Mouse (Mus musculus): ENCODE measurements at regions not wholly inside any gene's neighbourhood (a gene's known extent, or its start where the extent isn't known, plus 50 kb on each side); places are given as distances from the start of the nearest gene placed in this dataset.

GRCm38 (mm10) chr7:115142163-115142562 is 398.7 kb downstream of the Insc start:
- TF ChIP-seq ZC3H11A (IDR thresholded peaks at IDR 0.05; ENCODE audit: borderline replicate concordance, low read depth, low read length): no peak
- TF ChIP-seq MAFK (IDR thresholded peaks at IDR 0.05; ENCODE audit: insufficient read depth, low read depth, low read length): no peak
- no peak for TF ChIP-seq ZNF384 (IDR thresholded peaks at IDR 0.05; ENCODE audit: low read depth, low read length)
- TF ChIP-seq CHD2 (IDR thresholded peaks at IDR 0.05; ENCODE audit: low read depth, low read length): no peak
- no peak for TF ChIP-seq HCFC1 (IDR thresholded peaks at IDR 0.05; ENCODE audit: borderline replicate concordance, insufficient read depth, low read length)
- Histone ChIP-seq H3K4me3 (ENCODE audit: insufficient read depth in 1 of 2, low read depth in 1 of 2, low read length in 2 of 2, poor library complexity in 1 of 2, severe bottlenecking in 1 of 2) (no peak overlapping the region), H3K9me3 (ENCODE audit: control insufficient read depth, insufficient read depth, low read depth, low read length) (no peaks in the 10 kb centered on the region), H3K27ac (ENCODE audit: insufficient read depth, low read depth, low read length, poor library complexity, severe bottlenecking) (no peak overlapping the region), H3K9ac (ENCODE audit: insufficient read depth, low read depth, low read length, poor library complexity, severe bottlenecking) (no peak overlapping the region), H3K36me3 (ENCODE audit: control insufficient read depth, insufficient read depth, low read length, poor library complexity, severe bottlenecking) (no peaks in the 10 kb centered on the region), H3K4me1 (ENCODE audit: control insufficient read depth in 2 of 2, insufficient read depth in 2 of 2, low read length in 2 of 2, poor library complexity in 1 of 2) (no peaks in the 10 kb centered on the region)
- in situ Hi-C loops (cut with MboI; ENCODE audit: low sequenced_read_pairs in 2 of 2, unreplicated experiment in 2 of 2): no loop called here
- no peak for DNase-seq (ENCODE audit: low read depth, low spot score)

DNA sequence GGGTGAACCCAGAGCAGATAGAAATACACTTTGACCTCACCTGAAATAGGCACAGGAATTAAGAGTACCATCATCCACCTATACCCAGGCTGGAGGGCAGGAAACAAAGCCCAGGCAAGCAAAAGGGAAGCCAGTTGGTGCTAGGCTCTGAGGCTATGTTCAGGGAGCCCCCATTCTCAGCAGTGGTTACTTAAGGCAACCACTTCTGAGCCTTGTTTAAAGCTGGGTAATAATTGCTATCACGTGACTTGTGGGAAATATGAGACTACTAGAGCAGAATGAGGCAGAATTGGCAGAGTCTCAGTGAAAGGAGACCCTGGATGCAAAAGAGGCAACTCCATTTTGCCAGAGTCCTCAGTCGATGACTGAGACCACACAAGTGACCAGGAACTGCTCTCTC is 401.5 kb downstream of the Insc start:
- in situ Hi-C loops (cut with MboI; ENCODE audit: low sequenced_read_pairs in 2 of 2, unreplicated experiment in 2 of 2): no loop called here

DNA sequence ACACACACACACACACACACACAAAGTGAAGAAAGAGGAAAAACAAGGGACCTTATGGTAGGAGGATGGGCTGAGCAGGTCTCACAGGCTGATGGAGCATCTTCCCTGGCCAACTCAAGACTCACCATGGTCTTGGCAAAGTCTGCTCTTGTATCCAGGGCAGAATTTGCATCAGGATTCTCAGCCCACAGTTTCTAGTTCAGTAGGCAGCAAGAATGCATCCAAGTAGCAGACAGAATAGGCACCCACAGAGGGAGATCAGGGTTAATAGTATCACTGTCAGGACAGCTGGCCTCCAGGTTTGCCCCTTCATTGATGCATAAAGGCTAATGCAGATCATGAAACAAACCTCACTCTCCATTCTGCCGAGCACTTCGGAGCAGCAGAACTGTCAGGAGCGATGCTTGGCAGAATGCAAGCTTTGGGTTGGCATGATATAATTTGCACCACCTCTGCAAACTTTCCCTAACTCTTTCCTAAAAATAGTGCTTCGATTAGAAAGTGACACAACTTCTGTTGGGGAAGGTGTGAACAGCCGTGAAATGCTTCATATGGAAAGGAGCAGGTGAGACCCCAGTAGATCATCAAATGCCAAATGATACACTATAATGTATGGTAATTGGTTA is 404.0 kb downstream of the Insc start:
- H3K9ac ChIP-seq (ENCODE audit: insufficient read depth, low read depth, low read length, poor library complexity, severe bottlenecking): no peak overlapping the region
- TF ChIP-seq ZNF384 (IDR thresholded peaks at IDR 0.05; ENCODE audit: low read depth, low read length) (no peak), ZC3H11A (IDR thresholded peaks at IDR 0.05; ENCODE audit: borderline replicate concordance, low read depth, low read length) (no peak), CHD2 (IDR thresholded peaks at IDR 0.05; ENCODE audit: low read depth, low read length) (no peak), HCFC1 (IDR thresholded peaks at IDR 0.05; ENCODE audit: borderline replicate concordance, insufficient read depth, low read length) (no peak), MAFK (IDR thresholded peaks at IDR 0.05; ENCODE audit: insufficient read depth, low read depth, low read length) (no peak)
- in situ Hi-C loops (cut with MboI; ENCODE audit: low sequenced_read_pairs in 2 of 2, unreplicated experiment in 2 of 2): no loop called here
- no peaks in the 10 kb centered on the region for H3K4me1 ChIP-seq (ENCODE audit: control insufficient read depth in 2 of 2, insufficient read depth in 2 of 2, low read length in 2 of 2, poor library complexity in 1 of 2)
- no peaks in the 10 kb centered on the region for H3K9me3 ChIP-seq (ENCODE audit: control insufficient read depth, insufficient read depth, low read depth, low read length)
- no peak overlapping the region for H3K4me3 ChIP-seq (ENCODE audit: insufficient read depth in 1 of 2, low read depth in 1 of 2, low read length in 2 of 2, poor library complexity in 1 of 2, severe bottlenecking in 1 of 2)
- no peak overlapping the region for H3K27ac ChIP-seq (ENCODE audit: insufficient read depth, low read depth, low read length, poor library complexity, severe bottlenecking)
- H3K36me3 ChIP-seq (ENCODE audit: control insufficient read depth, insufficient read depth, low read length, poor library complexity, severe bottlenecking): no peaks in the 10 kb centered on the region
- no peak for DNase-seq (ENCODE audit: low read depth, low spot score)

More for the DNA sequence above, 401.5 kb downstream of the Insc start:
- no peaks in the 10 kb centered on the region for H3K36me3 ChIP-seq (ENCODE audit: control insufficient read depth, insufficient read depth, low read length, poor library complexity, severe bottlenecking)
- H3K9me3 ChIP-seq (ENCODE audit: control insufficient read depth, insufficient read depth, low read depth, low read length): no peaks in the 10 kb centered on the region
- no peaks in the 10 kb centered on the region for H3K4me1 ChIP-seq (ENCODE audit: control insufficient read depth in 2 of 2, insufficient read depth in 2 of 2, low read length in 2 of 2, poor library complexity in 1 of 2)
- H3K9ac ChIP-seq (ENCODE audit: insufficient read depth, low read depth, low read length, poor library complexity, severe bottlenecking): no peak overlapping the region
- no peak overlapping the region for H3K4me3 ChIP-seq (ENCODE audit: insufficient read depth in 1 of 2, low read depth in 1 of 2, low read length in 2 of 2, poor library complexity in 1 of 2, severe bottlenecking in 1 of 2)
- no peak for TF ChIP-seq ZC3H11A (IDR thresholded peaks at IDR 0.05; ENCODE audit: borderline replicate concordance, low read depth, low read length)
- DNase-seq (ENCODE audit: low read depth, low spot score): no peak
- H3K27ac ChIP-seq (ENCODE audit: insufficient read depth, low read depth, low read length, poor library complexity, severe bottlenecking): no peak overlapping the region

GRCm38 (mm10) chr7:115153291-115153690 is 409.8 kb downstream of the Insc start:
- DNase-seq (ENCODE audit: low read depth, low spot score): no peak
- Histone ChIP-seq H3K4me1 (ENCODE audit: control insufficient read depth in 2 of 2, insufficient read depth in 2 of 2, low read length in 2 of 2, poor library complexity in 1 of 2) (no peaks in the 10 kb centered on the region), H3K4me3 (ENCODE audit: insufficient read depth in 1 of 2, low read depth in 1 of 2, low read length in 2 of 2, poor library complexity in 1 of 2, severe bottlenecking in 1 of 2) (no peak overlapping the region), H3K27ac (ENCODE audit: insufficient read depth, low read depth, low read length, poor library complexity, severe bottlenecking) (no peak overlapping the region), H3K9ac (ENCODE audit: insufficient read depth, low read depth, low read length, poor library complexity, severe bottlenecking) (no peak overlapping the region), H3K36me3 (ENCODE audit: control insufficient read depth, insufficient read depth, low read length, poor library complexity, severe bottlenecking) (no peaks in the 10 kb centered on the region), H3K9me3 (ENCODE audit: control insufficient read depth, insufficient read depth, low read depth, low read length) (no peaks in the 10 kb centered on the region)
- TF ChIP-seq MAFK (IDR thresholded peaks at IDR 0.05; ENCODE audit: insufficient read depth, low read depth, low read length) (no peak), HCFC1 (IDR thresholded peaks at IDR 0.05; ENCODE audit: borderline replicate concordance, insufficient read depth, low read length) (no peak), CHD2 (IDR thresholded peaks at IDR 0.05; ENCODE audit: low read depth, low read length) (no peak), ZNF384 (IDR thresholded peaks at IDR 0.05; ENCODE audit: low read depth, low read length) (no peak), ZC3H11A (IDR thresholded peaks at IDR 0.05; ENCODE audit: borderline replicate concordance, low read depth, low read length) (no peak)
- in situ Hi-C loops (cut with MboI; ENCODE audit: low sequenced_read_pairs in 2 of 2, unreplicated experiment in 2 of 2): no loop called here

Measured in ES-E14 (cell line).